ENCODE assay signal across 1 mouse cellular context in genomic region chr16:94533679-94534078, GRCm38 (mm10).
TF ChIP-seq lines count a peak whose summit lies in the region.

No protein-coding gene starts in this region.

TF ChIP-seq in CH12.LX, 34 proteins besides CTCF, POLR2A, EP300 and RAD21 (continued from another document):
- TF ChIP-seq TBP (conservative IDR thresholded peaks at IDR 0.05; ENCODE audit: low read depth, low read length) = no peak
